Mouse (Mus musculus) heart, embryonic 14.5 days (tissue): ENCODE results near the gene Ep400. TPM values are rescaled to one million over a fixed set of nuclear protein-coding genes. Genes with fewer than 3 reads are reported as not detected.
A peak's percentile ranks its signal among the peaks of the same experiment; 100 is the strongest.
"Not testable (repeated sequence)": the region's sequence is repeated elsewhere in the genome, so short reads cannot be mapped to it uniquely, and the experiment has no call there.

ENCODE experiments used
- ATAC-seq: fragments of 200-750 bp; cut with Nextera tagmentation; 2 replicates; pipeline ENCODE4 v1.8.0; 2017; ENCODE audit warnings: low read depth, moderate TSS enrichment; ENCODE audit not compliant: insufficient number of reproducible peaks, insufficient read depth, low FRiP score
- H3K27ac ChIP-seq, 2 experiments: fragments of 200-500 bp in 1 of 2; fragments of 300-500 bp in 1 of 2; sonication (generic) in 1 of 2; replicated peaks in 1 of 2; 2 replicates each; pipeline ENCODE4 v1.5.1; 2012 to 2014; ENCODE audit warnings: low read depth in 2 of 2, low read length in 2 of 2, control low read depth in 1 of 2, mild to moderate bottlenecking in 1 of 2, mixed read lengths in 1 of 2; ENCODE audit not compliant: control insufficient read depth in 1 of 2, insufficient read depth in 1 of 2
- H3K27me3 ChIP-seq: fragments of 300-500 bp; sonication (generic); 2 replicates; pipeline ENCODE4 v1.6.1; 2014; ENCODE audit warnings: mild to moderate bottlenecking, low read length, control low read depth; ENCODE audit not compliant: control insufficient read depth, insufficient read depth
- H3K36me3 ChIP-seq: fragments of 300-500 bp; sonication (generic); 2 replicates; pipeline ENCODE4 v1.6.1; 2014; ENCODE audit warnings: mild to moderate bottlenecking, control low read depth, low read length, mixed read lengths; ENCODE audit not compliant: control insufficient read depth, insufficient read depth
- H3K4me1 ChIP-seq, 2 experiments: fragments of 200-500 bp in 1 of 2; fragments of 300-500 bp in 1 of 2; sonication (generic) in 1 of 2; 2 replicates each; pipeline ENCODE4 v1.6.1; 2012 to 2014; ENCODE audit warnings: low read length in 2 of 2, control low read depth in 1 of 2, mixed read lengths in 1 of 2; ENCODE audit not compliant: control insufficient read depth in 2 of 2, insufficient read depth in 2 of 2
- H3K4me2 ChIP-seq: fragments of 300-500 bp; sonication (generic); 2 replicates; pipeline ENCODE4 v1.6.1; 2014; ENCODE audit warnings: mild to moderate bottlenecking, low read length
- H3K4me3 ChIP-seq, 2 experiments: fragments of 200-500 bp in 1 of 2; fragments of 300-500 bp in 1 of 2; sonication (generic) in 1 of 2; 2 replicates each; pipeline ENCODE4 v1.5.1; 2012 to 2014; ENCODE audit warnings: low read length in 2 of 2, mild to moderate bottlenecking in 2 of 2, control low read depth in 1 of 2, low read depth in 1 of 2, moderate library complexity in 1 of 2; ENCODE audit not compliant: control insufficient read depth in 1 of 2, insufficient read depth in 1 of 2
- H3K9ac ChIP-seq: fragments of 300-500 bp; sonication (generic); 2 replicates; pipeline ENCODE4 v1.6.1; 2014; ENCODE audit warnings: mild to moderate bottlenecking, low read length
- H3K9me3 ChIP-seq: fragments of 300-500 bp; sonication (generic); 2 replicates; pipeline ENCODE4 v1.6.1; 2016; ENCODE audit warnings: low read length, control low read depth; ENCODE audit not compliant: control insufficient read depth
- WGBS: fragments of 180-500 bp; shearing (Covaris S2); extraction: QIAGEN DNeasy Blood & Tissue Kit; methylation state at CpG from one replicate; pipeline ENCODE4 v1.1.7; 2014; 5-methylcytosine and 5-hydroxymethylcytosine counted together
- polyA plus RNA-seq: library from polyadenylated mRNA; unstranded; fragments of >200 nt; fragmentation: Nextera tagmentation; extraction: Ambion mirVana; gene quantifications from 2 replicates; pipeline ENCODE4 v1.2.1, GENCODE M21; 2014

Ep400 gene
- polyA plus RNA-seq, 1 experiment from 2014 or later = 24.3 TPM

GRCm38 (mm10) chr5:110779276-110779997 lies 8.9 kb upstream of the Ep400 start:
- WGBS = 18% methylated on average over 15 of the region's 15 CpGs
- no peak for ATAC-seq
- Histone ChIP-seq H3K9me3 (no peaks in the 10 kb centered on the region), H3K9ac (peak overlapping the region; percentile 91), H3K27me3 (no peaks in the 10 kb centered on the region), H3K4me1 (peaks cover 8% of the 10 kb centered on the region in 2 experiments), H3K27ac (no peak overlapping the region), H3K4me2 (peak overlapping the region; percentile 89), H3K36me3 (peaks cover 44% of the 10 kb centered on the region), H3K4me3 (peak overlapping the region; percentile 81 to 92)

GRCm38 (mm10) chr5:110778263-110778662 lies 7.7 kb upstream of the Ep400 start:
- peaks cover 52% of the 10 kb centered on the region for H3K36me3 ChIP-seq
- no peaks in the 10 kb centered on the region for H3K9me3 ChIP-seq
- WGBS = 93% methylated on average over 12 of the region's 12 CpGs
- no peak overlapping the region for H3K4me3 ChIP-seq
- peaks cover 8% of the 10 kb centered on the region in 2 experiments for H3K4me1 ChIP-seq
- H3K27ac ChIP-seq = no peak overlapping the region
- ATAC-seq = no peak
- no peaks in the 10 kb centered on the region for H3K27me3 ChIP-seq
- H3K4me2 ChIP-seq = no peak overlapping the region
- H3K9ac ChIP-seq = no peak overlapping the region

GRCm38 (mm10) chr5:110776141-110776540 lies 5.6 kb upstream of the Ep400 start:
- Histone ChIP-seq H3K9me3 (no peaks in the 10 kb centered on the region), H3K27me3 (no peaks in the 10 kb centered on the region), H3K36me3 (peaks cover 62% of the 10 kb centered on the region), H3K4me2 (no peak overlapping the region), H3K4me3 (no peak overlapping the region), H3K27ac (no peak overlapping the region), H3K9ac (no peak overlapping the region), H3K4me1 (peaks cover 8% of the 10 kb centered on the region in 2 experiments)
- 88% methylated on average over 2 of the region's 2 CpGs for WGBS
- ATAC-seq = no peak

GRCm38 (mm10) chr5:110774511-110774910 lies 4.0 kb upstream of the Ep400 start:
- Histone ChIP-seq H3K4me2 (no peak overlapping the region), H3K27ac (no peak overlapping the region), H3K4me1 (peaks cover 3 to 7% of the 10 kb centered on the region in 2 experiments), H3K9me3 (no peaks in the 10 kb centered on the region), H3K9ac (no peak overlapping the region), H3K4me3 (no peak overlapping the region), H3K36me3 (peaks cover 62% of the 10 kb centered on the region), H3K27me3 (no peaks in the 10 kb centered on the region)
- 90% methylated on average over 11 of the region's 11 CpGs for WGBS
- ATAC-seq = no peak

- not testable (repeated sequence) for H3K9me3 ChIP-seq, H3K27ac ChIP-seq, H3K4me2 ChIP-seq, H3K27me3 ChIP-seq, H3K9ac ChIP-seq, H3K4me3 ChIP-seq, ATAC-seq
- WGBS = 84% methylated on average over 10 of the region's 10 CpGs
- H3K36me3 ChIP-seq = peaks cover 57% of the 10 kb centered on the region
- peaks cover 0 to 14% of the 10 kb centered on the region in 2 experiments; a peak in 2 of 4 replicates for H3K4me1 ChIP-seq
Measured at GRCm38 (mm10) chr5:110772945-110773344, 2.4 kb upstream of the Ep400 start.

- peaks cover 28% of the 10 kb centered on the region for H3K36me3 ChIP-seq
- H3K9ac ChIP-seq = peak overlapping the region; percentile 93
- H3K4me3 ChIP-seq = peak overlapping the region; percentile 84 to 89
- no peaks in the 10 kb centered on the region for H3K27me3 ChIP-seq
- peaks cover 0 to 14% of the 10 kb centered on the region in 2 experiments; a peak in 2 of 4 replicates for H3K4me1 ChIP-seq
- peak overlapping the region; percentile 75 for H3K4me2 ChIP-seq
- peak overlapping the region; percentile 92 to 95 for H3K27ac ChIP-seq
- no peaks in the 10 kb centered on the region for H3K9me3 ChIP-seq
- peak; percentile 48 for ATAC-seq
- 0% methylated on average over 54 of the region's 58 CpGs for WGBS
Measured at GRCm38 (mm10) chr5:110770031-110770445, 479 bp downstream of the Ep400 start.

GRCm38 (mm10) chr5:110769272-110769671 lies 1.2 kb downstream of the Ep400 start:
- H3K27ac ChIP-seq = no peak overlapping the region
- WGBS = 58% methylated on average over 4 of the region's 4 CpGs
- H3K36me3 ChIP-seq = peaks cover 20% of the 10 kb centered on the region

More at GRCm38 (mm10) chr5:110769272-110769671, 1.2 kb downstream of the Ep400 start:
- Histone ChIP-seq H3K4me3 (peak overlapping the region; percentile 84 to 89), H3K9ac (peak overlapping the region; percentile 93), H3K4me1 (peaks cover 0 to 14% of the 10 kb centered on the region in 2 experiments; a peak in 2 of 4 replicates), H3K4me2 (peak overlapping the region; percentile 75), H3K27me3 (no peaks in the 10 kb centered on the region), H3K9me3 (no peaks in the 10 kb centered on the region)
- no peak for ATAC-seq
